In genomic region chr4:123631654-123632053, GRCm38 (mm10) we compare ENCODE assay signal across 31 mouse cellular contexts. TPM values are rescaled to one million over a fixed set of nuclear protein-coding genes. Genes with fewer than 3 reads are reported as not detected.
DNase-seq lines count a peak whose midpoint lies in the region; ATAC-seq and TF ChIP-seq lines count a peak whose summit lies in the region.
"Had no signal": no experiment of that assay in that cellular context is flagged by ENCODE, and none has a peak within 500 bp of the region (broad histone marks: within the 10 kb centered on the region; RNA-seq: fewer than 3 reads in every experiment).

No protein-coding gene starts in this region.

- no peaks in the 10 kb centered on the region for H3K4me1 ChIP-seq in midbrain, embryonic 11.5 days (ENCODE audit: control insufficient read depth, insufficient read depth, low read length)
- no peaks in the 10 kb centered on the region for H3K4me1 ChIP-seq in midbrain, embryonic 14.5 days (ENCODE audit: control insufficient read depth, insufficient read depth, low read length)
- peaks cover 27 to 46% of the 10 kb centered on the region in 2 experiments for H3K4me1 ChIP-seq in ES-E14 (ENCODE audit: control insufficient read depth in 2 of 2, insufficient read depth in 2 of 2, low read length in 2 of 2, poor library complexity in 1 of 2)
- peaks cover 54% of the 10 kb centered on the region for H3K4me1 ChIP-seq in bone marrow macrophage, adult 2 months (ENCODE audit: control insufficient read depth, insufficient read depth, low read length)

- no peak overlapping the region for H3K27ac ChIP-seq in midbrain, embryonic 11.5 days (ENCODE audit: low read depth, low read length)
- no peak overlapping the region for H3K27ac ChIP-seq in midbrain, embryonic 14.5 days (replicated peaks; ENCODE audit: low read depth, low read length)
- peak overlapping the region; percentile 7; the same call in 1 of the 2 replicates for H3K27ac ChIP-seq in ES-E14 (ENCODE audit: insufficient read depth, low read depth, low read length, poor library complexity, severe bottlenecking)
- H3K27ac ChIP-seq in bone marrow macrophage, adult 2 months (ENCODE audit: insufficient read depth, low read depth, low read length): peak overlapping the region; percentile 31; the same call in 1 of the 2 replicates
- H3K27ac ChIP-seq: embryonic facial prominence, embryonic 10.5 days; embryonic facial prominence, embryonic 13.5 days; forebrain, embryonic 10.5 days; forebrain, embryonic 13.5 days; heart, embryonic 10.5 days; hindbrain, embryonic 10.5 days; hindbrain, embryonic 13.5 days; intestine, embryonic 15.5 days had no signal

- in situ Hi-C loops in ES-E14 (cut with MboI; ENCODE audit: low sequenced_read_pairs in 2 of 2, unreplicated experiment in 2 of 2): no loop called here

- ATAC-seq in midbrain, embryonic 11.5 days (ENCODE audit: low FRiP score): no peak
- ATAC-seq in midbrain, embryonic 14.5 days (ENCODE audit: low FRiP score, low TSS enrichment): no peak
- ATAC-seq: forebrain, embryonic 13.5 days; forebrain, embryonic 16.5 days; hindbrain, embryonic 16.5 days; intestine, embryonic 15.5 days had no signal

- no peaks in the 10 kb centered on the region for H3K27me3 ChIP-seq in midbrain, embryonic 11.5 days (ENCODE audit: control insufficient read depth, insufficient read depth, low read length)
- no peaks in the 10 kb centered on the region for H3K27me3 ChIP-seq in midbrain, embryonic 14.5 days (ENCODE audit: control insufficient read depth, insufficient read depth, low read length)
- H3K27me3 ChIP-seq: CH12.LX; embryonic facial prominence, embryonic 13.5 days; forebrain, embryonic 13.5 days; hindbrain, embryonic 13.5 days; intestine, embryonic 15.5 days had no signal

- peak; percentile 70 for DNase-seq in midbrain, embryonic 11.5 days (ENCODE audit: low spot score, missing footprints)
- no peak for DNase-seq in midbrain, embryonic 14.5 days
- no peak for DNase-seq in ES-E14 (ENCODE audit: low read depth, low spot score)
- no peak for DNase-seq in gastrocnemius, adult 8-10 months (ENCODE audit: low spot score in 2 of 2)
- DNase-seq in heart, adult 9 months (ENCODE audit: low spot score in 2 of 2): no peak
- no peak for DNase-seq in thymus, postnatal 25 days
- DNase-seq: adrenal gland, postnatal 10 days; adrenal gland, postnatal 36 days; B cell, adult 2 months; cerebellum, adult 11-12 months; cerebellum, adult 8-10 months; cerebellum, postnatal 10 days; cerebellum, postnatal 36 days; embryo, embryonic 11 days; gastrocnemius, postnatal 14 days; heart, adult 18-20 months; heart, postnatal 36 days; kidney, adult 11 months had no signal

- no peaks in the 10 kb centered on the region for H3K36me3 ChIP-seq in midbrain, embryonic 11.5 days (ENCODE audit: control insufficient read depth, insufficient read depth, low read length)
- no peaks in the 10 kb centered on the region for H3K36me3 ChIP-seq in midbrain, embryonic 14.5 days (ENCODE audit: control insufficient read depth, insufficient read depth, low read length)
- H3K36me3 ChIP-seq in ES-E14 (ENCODE audit: control insufficient read depth, insufficient read depth, low read length, poor library complexity, severe bottlenecking): no peaks in the 10 kb centered on the region
- H3K36me3 ChIP-seq: embryonic facial prominence, embryonic 13.5 days; heart, embryonic 10.5 days; intestine, embryonic 15.5 days had no signal

- no peak overlapping the region for H3K4me3 ChIP-seq in midbrain, embryonic 11.5 days (ENCODE audit: low read depth, low read length)
- H3K4me3 ChIP-seq in midbrain, embryonic 14.5 days (replicated peaks; ENCODE audit: low read depth, low read length): no peak overlapping the region
- no peak overlapping the region for H3K4me3 ChIP-seq in ES-E14 (ENCODE audit: insufficient read depth in 1 of 2, low read depth in 1 of 2, low read length in 2 of 2, poor library complexity in 1 of 2, severe bottlenecking in 1 of 2)
- H3K4me3 ChIP-seq in bone marrow macrophage, adult 2 months (ENCODE audit: insufficient read depth, low read length): no peak overlapping the region
- H3K4me3 ChIP-seq: embryonic facial prominence, embryonic 10.5 days; embryonic facial prominence, embryonic 13.5 days; erythroblast, embryonic 14.5 days; forebrain, embryonic 10.5 days; forebrain, embryonic 13.5 days; heart, embryonic 10.5 days; hindbrain, embryonic 10.5 days; hindbrain, embryonic 13.5 days; intestine, embryonic 15.5 days had no signal

- TF ChIP-seq POLR2A in bone marrow macrophage, adult 2 months (IDR thresholded peaks at IDR 0.05; ENCODE audit: borderline replicate concordance, low read depth, low read length): no peak

- no peak overlapping the region for H3K9ac ChIP-seq in midbrain, embryonic 11.5 days (ENCODE audit: low read length)
- no peak overlapping the region for H3K9ac ChIP-seq in midbrain, embryonic 14.5 days (replicated peaks; ENCODE audit: low read length)
- no peak overlapping the region for H3K9ac ChIP-seq in ES-E14 (ENCODE audit: insufficient read depth, low read depth, low read length, poor library complexity, severe bottlenecking)
- H3K9ac ChIP-seq: embryonic facial prominence, embryonic 13.5 days; forebrain, embryonic 13.5 days; hindbrain, embryonic 13.5 days; intestine, embryonic 15.5 days had no signal

- 88% methylated on average over 3 of the region's 3 CpGs for WGBS in midbrain, embryonic 11.5 days
- 90% methylated on average over 3 of the region's 3 CpGs for WGBS in midbrain, embryonic 14.5 days

- H3K4me2 ChIP-seq in midbrain, embryonic 11.5 days: no peak overlapping the region
- H3K4me2 ChIP-seq in midbrain, embryonic 14.5 days (ENCODE audit: low read length): no peak overlapping the region
- H3K4me2 ChIP-seq: embryonic facial prominence, embryonic 13.5 days; forebrain, embryonic 13.5 days; hindbrain, embryonic 13.5 days; intestine, embryonic 15.5 days had no signal

- TF ChIP-seq CTCF in bone marrow macrophage, adult 2 months (IDR thresholded peaks at IDR 0.05; ENCODE audit: low read depth, low read length): no peak

- no peaks in the 10 kb centered on the region for H3K9me3 ChIP-seq in midbrain, embryonic 11.5 days (ENCODE audit: control insufficient read depth, low read length)
- no peaks in the 10 kb centered on the region for H3K9me3 ChIP-seq in midbrain, embryonic 14.5 days (ENCODE audit: control insufficient read depth, low read length)
- no peaks in the 10 kb centered on the region for H3K9me3 ChIP-seq in ES-E14 (ENCODE audit: control insufficient read depth, insufficient read depth, low read depth, low read length)
- H3K9me3 ChIP-seq: embryonic facial prominence, embryonic 10.5 days; embryonic facial prominence, embryonic 13.5 days; forebrain, embryonic 10.5 days; forebrain, embryonic 13.5 days; heart, embryonic 10.5 days; hindbrain, embryonic 10.5 days; hindbrain, embryonic 13.5 days; intestine, embryonic 15.5 days had no signal

TF ChIP-seq in ES-E14, 5 proteins besides CTCF, POLR2A, EP300 and RAD21:
- TF ChIP-seq ZNF384 (IDR thresholded peaks at IDR 0.05; ENCODE audit: low read depth, low read length) (0 out of 2 replicates have a peak, but pooled peaks have one; percentile 53), ZC3H11A (IDR thresholded peaks at IDR 0.05; ENCODE audit: borderline replicate concordance, low read depth, low read length) (no peak), HCFC1 (IDR thresholded peaks at IDR 0.05; ENCODE audit: borderline replicate concordance, insufficient read depth, low read length) (no peak), CHD2 (IDR thresholded peaks at IDR 0.05; ENCODE audit: low read depth, low read length) (no peak), MAFK (IDR thresholded peaks at IDR 0.05; ENCODE audit: insufficient read depth, low read depth, low read length) (no peak)

RNA-seq across cellular contexts. Expression of gene Macf1, which starts 52.5 kb away (rescaled TPM):
- polyA plus RNA-seq in midbrain, embryonic 11.5 days (2014; fragmentation: Nextera tagmentation; extraction: Ambion mirVana): 74.6 and 78.0 TPM in 2 replicates
- polyA plus RNA-seq in midbrain, embryonic 14.5 days (2014; fragmentation: Nextera tagmentation; extraction: Ambion mirVana): 140 and 143 TPM in 2 replicates
- total RNA-seq in ES-E14 (2012; rRNA removed): 277 and 354 TPM in 2 replicates
- 176 and 182 TPM in 2 replicates for polyA plus RNA-seq in bone marrow macrophage, adult 2 months (2012; ENCODE audit: insufficient read depth, insufficient read length, missing spikeins)
- total RNA-seq in gastrocnemius, adult 8-10 months (2022): 10 to 100 TPM; 49.5 to 63.7 (median 57.9) TPM

Comparison
In these comparisons a context has a peak if more than half of its experiments do, and no peak if none do; other contexts are left out.
1. H3K27ac ChIP-seq: peak in ES-E14 (single experiment) and bone marrow macrophage, adult 2 months (single experiment); none in midbrain, embryonic 11.5 days (single experiment) and midbrain, embryonic 14.5 days (single experiment).